Mouse (Mus musculus): Measurements from ENCODE around the gene Zdhhc16. TPM values are rescaled to one million over a fixed set of nuclear protein-coding genes. Genes with fewer than 3 reads are reported as not detected.
A peak's percentile ranks its signal among the peaks of the same experiment; 100 is the strongest.

The Zdhhc16 gene
- polyA plus RNA-seq, 1 experiment: 176 TPM

- no peak overlapping the region for H3K27ac ChIP-seq (ENCODE audit: control insufficient read depth, insufficient read depth, low read length)
- DNase-seq: no peak
- peaks cover 4% of the 10 kb centered on the region for H3K4me1 ChIP-seq (replicated peaks; ENCODE audit: control insufficient read depth, insufficient read depth, low read length)
- H3K4me3 ChIP-seq (ENCODE audit: control insufficient read depth, insufficient read depth, low read length): no peak overlapping the region
- no peak for TF ChIP-seq POLR2A (IDR thresholded peaks at IDR 0.05; ENCODE audit: control insufficient read depth, extremely low read depth, insufficient read depth, low read length, poor library complexity)
- no peak for TF ChIP-seq CTCF (IDR thresholded peaks at IDR 0.05; ENCODE audit: borderline replicate concordance, control insufficient read depth, extremely low read depth, insufficient read depth, low read length, poor library complexity)
- 80% methylated on average over 8 of the region's 8 CpGs for WGBS
- no peaks in the 10 kb centered on the region for H3K36me3 ChIP-seq (ENCODE audit: control insufficient read depth, insufficient read depth, low read length)
- no peaks in the 10 kb centered on the region for H3K27me3 ChIP-seq (ENCODE audit: control insufficient read depth, insufficient read depth, low read length)
These were observed 26.1 kb upstream of the Zdhhc16 start for GRCm38 (mm10) chr19:41907079-41907760.

GRCm38 (mm10) chr19:41908736-41909135 lies 24.5 kb upstream of the Zdhhc16 start:
- Histone ChIP-seq H3K4me3 (ENCODE audit: control insufficient read depth, insufficient read depth, low read length) (no peak overlapping the region), H3K27me3 (ENCODE audit: control insufficient read depth, insufficient read depth, low read length) (no peaks in the 10 kb centered on the region), H3K36me3 (ENCODE audit: control insufficient read depth, insufficient read depth, low read length) (no peaks in the 10 kb centered on the region), H3K4me1 (replicated peaks; ENCODE audit: control insufficient read depth, insufficient read depth, low read length) (peaks cover 10% of the 10 kb centered on the region), H3K27ac (ENCODE audit: control insufficient read depth, insufficient read depth, low read length) (no peak overlapping the region)
- no peak for TF ChIP-seq POLR2A (IDR thresholded peaks at IDR 0.05; ENCODE audit: control insufficient read depth, extremely low read depth, insufficient read depth, low read length, poor library complexity)
- TF ChIP-seq CTCF (IDR thresholded peaks at IDR 0.05; ENCODE audit: borderline replicate concordance, control insufficient read depth, extremely low read depth, insufficient read depth, low read length, poor library complexity): no peak
- no peak for DNase-seq
- WGBS: over 99% methylated on average over 3 of the region's 3 CpGs

- DNase-seq: no peak
- no peaks in the 10 kb centered on the region for H3K27me3 ChIP-seq (ENCODE audit: control insufficient read depth, insufficient read depth, low read length)
- H3K4me1 ChIP-seq (replicated peaks; ENCODE audit: control insufficient read depth, insufficient read depth, low read length): peaks cover 11% of the 10 kb centered on the region
- no peak overlapping the region for H3K4me3 ChIP-seq (ENCODE audit: control insufficient read depth, insufficient read depth, low read length)
- H3K27ac ChIP-seq (ENCODE audit: control insufficient read depth, insufficient read depth, low read length): no peak overlapping the region
- H3K36me3 ChIP-seq (ENCODE audit: control insufficient read depth, insufficient read depth, low read length): no peaks in the 10 kb centered on the region
- TF ChIP-seq POLR2A (IDR thresholded peaks at IDR 0.05; ENCODE audit: control insufficient read depth, extremely low read depth, insufficient read depth, low read length, poor library complexity): no peak
- TF ChIP-seq CTCF (IDR thresholded peaks at IDR 0.05; ENCODE audit: borderline replicate concordance, control insufficient read depth, extremely low read depth, insufficient read depth, low read length, poor library complexity): no peak
- WGBS: 91% methylated on average over 2 of the region's 2 CpGs
These were observed 22.9 kb upstream of the Zdhhc16 start for GRCm38 (mm10) chr19:41910396-41910795.

GRCm38 (mm10) chr19:41911178-41912073 lies 21.9 kb upstream of the Zdhhc16 start, which contains the start of gene Pgam1:
Pgam1 (plus strand) TSS chr19:41911923.
- WGBS: 3% methylated on average over 51 of the region's 54 CpGs
- H3K4me1 ChIP-seq (replicated peaks; ENCODE audit: control insufficient read depth, insufficient read depth, low read length): peaks cover 11% of the 10 kb centered on the region

GRCm38 (mm10) chr19:41912121-41913080 lies 20.9 kb upstream of the Zdhhc16 start:
- no peak overlapping the region for H3K27ac ChIP-seq (ENCODE audit: control insufficient read depth, insufficient read depth, low read length)
- H3K36me3 ChIP-seq (ENCODE audit: control insufficient read depth, insufficient read depth, low read length): peaks cover 17% of the 10 kb centered on the region
- 2% methylated on average over 53 of the region's 53 CpGs for whole genome bisulfite sequencing
- H3K4me1 ChIP-seq (replicated peaks; ENCODE audit: control insufficient read depth, insufficient read depth, low read length): peaks cover 11% of the 10 kb centered on the region
- H3K27me3 ChIP-seq (ENCODE audit: control insufficient read depth, insufficient read depth, low read length): no peaks in the 10 kb centered on the region
- peak; percentile 53 for DNase-seq
- peak overlapping the region; percentile 51 for H3K4me3 ChIP-seq (ENCODE audit: control insufficient read depth, insufficient read depth, low read length)
- TF ChIP-seq POLR2A (IDR thresholded peaks at IDR 0.05; ENCODE audit: control insufficient read depth, extremely low read depth, insufficient read depth, low read length, poor library complexity) (no peak), CTCF (IDR thresholded peaks at IDR 0.05; ENCODE audit: borderline replicate concordance, control insufficient read depth, extremely low read depth, insufficient read depth, low read length, poor library complexity) (no peak)

More at GRCm38 (mm10) chr19:41911178-41912073, 21.9 kb upstream of the Zdhhc16 start, which contains the start of gene Pgam1:
- Histone ChIP-seq H3K27ac (ENCODE audit: control insufficient read depth, insufficient read depth, low read length) (peak within 1 kb of the TSS; percentile 69; the same call in 1 of the 2 replicates), H3K27me3 (ENCODE audit: control insufficient read depth, insufficient read depth, low read length) (no peaks in the 10 kb centered on the region), H3K4me3 (ENCODE audit: control insufficient read depth, insufficient read depth, low read length) (peak within 1 kb of the TSS; percentile 51), H3K36me3 (ENCODE audit: control insufficient read depth, insufficient read depth, low read length) (peaks cover 8% of the 10 kb centered on the region; the same call in 1 of the 2 replicates)
- TF ChIP-seq POLR2A (IDR thresholded peaks at IDR 0.05; ENCODE audit: control insufficient read depth, extremely low read depth, insufficient read depth, low read length, poor library complexity) (peak; percentile 66), CTCF (IDR thresholded peaks at IDR 0.05; ENCODE audit: borderline replicate concordance, control insufficient read depth, extremely low read depth, insufficient read depth, low read length, poor library complexity) (peak; percentile 60; the same call in 1 of the 2 replicates)
- peak; percentile 95 for DNase-seq
